8 mouse cellular contexts compared by ENCODE assay signal in genomic region chr15:95805022-95805471, GRCm38 (mm10). TPM values are rescaled to one million over a fixed set of nuclear protein-coding genes. Genes with fewer than 3 reads are reported as not detected.
DNase-seq lines count a peak whose midpoint lies in the region; ATAC-seq and TF ChIP-seq lines count a peak whose summit lies in the region.

No protein-coding gene starts in this region.

- no peaks in the 10 kb centered on the region for H3K27me3 ChIP-seq in megakaryocyte, embryonic 14.5 days (replicated peaks)
- no peaks in the 10 kb centered on the region for H3K27me3 ChIP-seq in intestine, embryonic 14.5 days (replicated peaks; ENCODE audit: control insufficient read depth, insufficient read depth, low read length)
- no peaks in the 10 kb centered on the region for H3K27me3 ChIP-seq in midbrain, postnatal 0 days (ENCODE audit: insufficient read depth, low read length)

- H3K9ac ChIP-seq in intestine, embryonic 14.5 days (ENCODE audit: low read length), result no peak overlapping the region
- H3K9ac ChIP-seq in midbrain, postnatal 0 days (replicated peaks; ENCODE audit: low read length, poor library complexity, severe bottlenecking), result no peak overlapping the region

- TF ChIP-seq POLR2A in olfactory bulb, adult 2 months (IDR thresholded peaks at IDR 0.05; ENCODE audit: insufficient read depth, low read depth, low read length), result no peak

- peaks cover 71% of the 10 kb centered on the region for H3K36me3 ChIP-seq in megakaryocyte, embryonic 14.5 days (replicated peaks; ENCODE audit: low read length)
- H3K36me3 ChIP-seq in intestine, embryonic 14.5 days (ENCODE audit: control insufficient read depth, insufficient read depth, low read length), result no peaks in the 10 kb centered on the region
- H3K36me3 ChIP-seq in midbrain, postnatal 0 days (ENCODE audit: insufficient read depth, low read length), result no peaks in the 10 kb centered on the region

- no peaks in the 10 kb centered on the region for H3K9me3 ChIP-seq in megakaryocyte, embryonic 14.5 days
- H3K9me3 ChIP-seq in intestine, embryonic 14.5 days (ENCODE audit: control insufficient read depth, low read length), result no peaks in the 10 kb centered on the region
- H3K9me3 ChIP-seq in midbrain, postnatal 0 days (ENCODE audit: low read length), result no peaks in the 10 kb centered on the region

- H3K27ac ChIP-seq in intestine, embryonic 14.5 days (ENCODE audit: low read depth), result no peak overlapping the region
- peak overlapping the region; percentile 82 for H3K27ac ChIP-seq in olfactory bulb, adult 2 months (ENCODE audit: insufficient read depth, low read depth, low read length)
- H3K27ac ChIP-seq in midbrain, postnatal 0 days (ENCODE audit: low read depth, low read length), result no peak overlapping the region

- peak; percentile 38 for DNase-seq in adrenal gland, postnatal 25 days
- no peak for DNase-seq in intestine, embryonic 14.5 days (ENCODE audit: low spot score)
- no peak for DNase-seq in right cerebral cortex, adult 2 months (ENCODE audit: low spot score in 2 of 2)
- no peak for DNase-seq in midbrain, postnatal 0 days (ENCODE audit: low spot score)
- no peak for DNase-seq in frontal cortex, postnatal 14 days (ENCODE audit: low spot score in 2 of 2)

- no peak for TF ChIP-seq CTCF in olfactory bulb, adult 2 months (IDR thresholded peaks at IDR 0.05; ENCODE audit: insufficient read depth, low read depth, low read length)
- TF ChIP-seq CTCF in midbrain, postnatal 0 days (IDR thresholded peaks at IDR 0.05), result no peak

- H3K4me1 ChIP-seq in megakaryocyte, embryonic 14.5 days, result peaks cover 98% of the 10 kb centered on the region
- H3K4me1 ChIP-seq in intestine, embryonic 14.5 days (replicated peaks; ENCODE audit: control insufficient read depth, insufficient read depth, low read length), result peaks cover 21% of the 10 kb centered on the region
- H3K4me1 ChIP-seq in olfactory bulb, adult 2 months (ENCODE audit: control insufficient read depth, insufficient read depth, low read length), result peaks cover 37% of the 10 kb centered on the region
- peaks cover 11% of the 10 kb centered on the region; the same call in 1 of the 2 replicates for H3K4me1 ChIP-seq in midbrain, postnatal 0 days (ENCODE audit: insufficient read depth, low read length)

- ATAC-seq in megakaryocyte, adult 5-6 weeks (ENCODE audit: poor library complexity, severe bottlenecking), result no peak
- peak; percentile 30; the same call in 1 of the 2 replicates for ATAC-seq in intestine, embryonic 14.5 days (replicated peaks; ENCODE audit: low FRiP score, low TSS enrichment, low read depth)
- no peak for ATAC-seq in midbrain, postnatal 0 days (ENCODE audit: low FRiP score)

- WGBS in intestine, embryonic 14.5 days, result 56% methylated on average over 5 of the region's 5 CpGs
- WGBS in olfactory bulb, adult 2 months, result 49% methylated on average over 5 of the region's 5 CpGs
- WGBS in midbrain, postnatal 0 days, result 60% methylated on average over 5 of the region's 5 CpGs

- H3K4me3 ChIP-seq in megakaryocyte, embryonic 14.5 days (replicated peaks), result peak overlapping the region; percentile 84
- H3K4me3 ChIP-seq in intestine, embryonic 14.5 days (ENCODE audit: low read depth, low read length), result no peak overlapping the region
- no peak overlapping the region for H3K4me3 ChIP-seq in olfactory bulb, adult 2 months (ENCODE audit: insufficient read depth, low read depth, low read length)
- H3K4me3 ChIP-seq in midbrain, postnatal 0 days (ENCODE audit: low read depth, low read length), result no peak overlapping the region

- no peak overlapping the region for H3K4me2 ChIP-seq in intestine, embryonic 14.5 days (ENCODE audit: low read length)
- no peak overlapping the region for H3K4me2 ChIP-seq in midbrain, postnatal 0 days (ENCODE audit: low read depth, low read length, poor library complexity, severe bottlenecking)

RNA-seq across cellular contexts. Expression of gene Ano6, which starts 14.4 kb away (rescaled TPM):
- polyA plus RNA-seq in megakaryocyte, embryonic 14.5 days (2012; ENCODE audit: insufficient read depth, low replicate concordance), result 2.4 and 10.3 TPM in 2 replicates
- total RNA-seq in megakaryocyte, adult 5-6 weeks (2015), result 32.6 and 39.0 TPM in 2 replicates
- total RNA-seq in megakaryocyte, adult 5-6 weeks (2017), result 46.7 and 47.2 TPM in 2 replicates
- 75.2 and 75.4 TPM in 2 replicates for total RNA-seq in adrenal gland, postnatal 25 days (2021)
- 66.2 and 71.8 TPM in 2 replicates for polyA plus RNA-seq in intestine, embryonic 14.5 days (2014; fragmentation: Nextera tagmentation; extraction: Ambion mirVana)
- polyA plus RNA-seq in olfactory bulb, adult 2 months (2012; ENCODE audit: insufficient read depth, insufficient read length, low replicate concordance, missing spikeins), result not detected in 2 replicates
- total RNA-seq in midbrain, postnatal 0 days (2014; rRNA removed), result 35.0 and 36.3 TPM in 2 replicates
- polyA plus RNA-seq in midbrain, postnatal 0 days (2015; fragmentation: Nextera tagmentation; extraction: Ambion mirVana), result 19.0 and 19.9 TPM in 2 replicates
